Mouse (Mus musculus) kidney, postnatal 0 days (tissue): ENCODE results near the gene Aftph. TPM values are rescaled to one million over a fixed set of nuclear protein-coding genes. Genes with fewer than 3 reads are reported as not detected.
"Not testable (repeated sequence)": the region's sequence is repeated elsewhere in the genome, so short reads cannot be mapped to it uniquely, and the experiment has no call there.

Experiments used
- ATAC-seq: fragments of 200-750 bp; cut with Nextera tagmentation; replicated peaks from 2 replicates; pipeline ENCODE4 v1.8.0; 2017; ENCODE audit warnings: low read depth, moderate number of reproducible peaks, moderate TSS enrichment, moderate library complexity; ENCODE audit not compliant: low FRiP score
- DNase-seq: peaks from one replicate; pipeline ENCODE4 v3.0.0-alpha.2; 2016; ENCODE audit warnings: low spot score
- H3K27ac ChIP-seq: fragments of 300-500 bp; sonication (generic); 2 replicates; pipeline ENCODE4 v1.5.1; 2014; ENCODE audit warnings: mild to moderate bottlenecking
- H3K27me3 ChIP-seq: fragments of 300-500 bp; sonication (generic); 2 replicates; pipeline ENCODE4 v1.6.1; 2014; ENCODE audit warnings: low read length, mixed read lengths; ENCODE audit not compliant: insufficient read depth
- H3K36me3 ChIP-seq: fragments of 300-500 bp; sonication (generic); 2 replicates; pipeline ENCODE4 v1.6.1; 2014; ENCODE audit warnings: low read length, mixed read lengths; ENCODE audit not compliant: insufficient read depth
- H3K4me1 ChIP-seq: fragments of 300-500 bp; sonication (generic); replicated peaks from 2 replicates; pipeline ENCODE4 v1.6.1; 2014; ENCODE audit warnings: antibody characterized with exemption, low read length, mixed read lengths; ENCODE audit not compliant: insufficient read depth
- H3K4me2 ChIP-seq: fragments of 300-500 bp; sonication (generic); 2 replicates; pipeline ENCODE4 v1.6.1; 2014; ENCODE audit warnings: mild to moderate bottlenecking, low read length, moderate library complexity, mixed read lengths
- H3K4me3 ChIP-seq: fragments of 300-500 bp; sonication (generic); replicated peaks from 2 replicates; pipeline ENCODE4 v1.5.1; 2014; ENCODE audit warnings: low read depth, low read length
- H3K9ac ChIP-seq: fragments of 300-500 bp; sonication (generic); 2 replicates; pipeline ENCODE4 v1.6.1; 2014; ENCODE audit warnings: low read depth, low read length
- H3K9me3 ChIP-seq: fragments of 300-500 bp; sonication (generic); replicated peaks from 2 replicates; pipeline ENCODE4 v1.6.1; 2016; ENCODE audit warnings: low read length, inconsistent platforms, mixed read lengths
- CTCF ChIP-seq: IDR thresholded peaks from 2 replicates; pipeline ENCODE4 v1.5.1; 2016; ENCODE audit warnings: antibody characterized with exemption, low read depth, mild to moderate bottlenecking, moderate library complexity
- WGBS: fragments of 180-500 bp; shearing (Covaris S2); extraction: QIAGEN DNeasy Blood & Tissue Kit; methylation state at CpG from one replicate; pipeline ENCODE4 v1.1.7; 2014; 5-methylcytosine and 5-hydroxymethylcytosine counted together
- polyA plus RNA-seq: library from polyadenylated mRNA; unstranded; fragments of >200 nt; fragmentation: Nextera tagmentation; extraction: Ambion mirVana; gene quantifications from 2 replicates; pipeline ENCODE4 v1.2.1, GENCODE M21; 2015

The Aftph gene
- polyA plus RNA-seq, 1 experiment from 2014 or later = 25.1 TPM

DNA sequence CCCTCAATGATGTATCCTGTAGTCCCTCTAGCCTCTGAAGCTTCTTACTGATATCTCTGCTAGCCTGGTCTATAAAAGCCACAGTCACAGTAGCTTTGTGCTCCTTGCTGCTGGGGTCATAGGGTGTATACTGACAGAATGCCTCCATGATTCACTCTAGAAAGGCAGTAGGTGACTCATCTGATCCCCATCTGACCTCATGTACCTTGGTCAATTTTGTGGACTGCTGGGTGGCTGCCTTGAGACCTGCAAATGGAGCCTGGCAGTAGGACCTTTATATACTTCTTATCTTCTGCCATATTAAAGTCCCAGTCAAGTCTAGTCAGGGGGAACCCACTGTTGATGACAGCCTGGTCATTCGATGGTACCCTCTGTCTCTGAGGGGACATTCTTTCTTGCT, 42.1 kb upstream of the Aftph start:
- H3K4me3 ChIP-seq = no peak overlapping the region
- no peaks in the 10 kb centered on the region; the same call in 1 of the 2 replicates for H3K9me3 ChIP-seq
- WGBS = 90% methylated on average over 1 of the region's 1 CpGs
- no peaks in the 10 kb centered on the region for H3K27me3 ChIP-seq
- no peaks in the 10 kb centered on the region for H3K4me1 ChIP-seq
- no peak overlapping the region for H3K9ac ChIP-seq
- no peak for TF ChIP-seq CTCF
- ATAC-seq = no peak
- H3K27ac ChIP-seq = no peak overlapping the region
- H3K36me3 ChIP-seq = no peaks in the 10 kb centered on the region
- no peak overlapping the region for H3K4me2 ChIP-seq
- no peak for DNase-seq

DNA sequence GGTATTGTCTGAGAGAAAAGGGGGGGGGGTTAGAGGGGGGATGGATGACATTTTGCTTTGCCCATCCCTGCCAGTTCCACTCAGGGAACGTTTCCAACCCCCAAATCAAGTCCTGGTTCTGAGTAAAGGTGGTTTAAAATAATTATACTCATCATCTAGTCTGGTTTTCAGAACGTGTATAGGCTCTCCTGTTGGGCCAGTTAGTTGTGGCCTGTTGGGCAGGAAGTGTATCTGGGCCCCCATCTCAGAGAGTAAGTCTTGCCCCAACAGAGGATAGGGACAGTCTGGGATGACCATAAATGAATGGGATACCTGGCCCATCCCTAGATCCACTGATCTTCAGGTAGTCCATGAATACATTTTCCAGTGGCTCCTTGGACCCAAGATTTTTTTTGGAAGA, 41.2 kb upstream of the Aftph start:
- 68% methylated on average over 2 of the region's 2 CpGs for WGBS
- DNase-seq (no peak), ATAC-seq (no peak)
- Histone ChIP-seq H3K27ac (no peak overlapping the region), H3K4me2 (no peak overlapping the region), H3K27me3 (no peaks in the 10 kb centered on the region), H3K4me3 (no peak overlapping the region), H3K9ac (no peak overlapping the region), H3K36me3 (no peaks in the 10 kb centered on the region), H3K4me1 (no peaks in the 10 kb centered on the region), H3K9me3 (no peaks in the 10 kb centered on the region; the same call in 1 of the 2 replicates)
- TF ChIP-seq CTCF = no peak

DNA sequence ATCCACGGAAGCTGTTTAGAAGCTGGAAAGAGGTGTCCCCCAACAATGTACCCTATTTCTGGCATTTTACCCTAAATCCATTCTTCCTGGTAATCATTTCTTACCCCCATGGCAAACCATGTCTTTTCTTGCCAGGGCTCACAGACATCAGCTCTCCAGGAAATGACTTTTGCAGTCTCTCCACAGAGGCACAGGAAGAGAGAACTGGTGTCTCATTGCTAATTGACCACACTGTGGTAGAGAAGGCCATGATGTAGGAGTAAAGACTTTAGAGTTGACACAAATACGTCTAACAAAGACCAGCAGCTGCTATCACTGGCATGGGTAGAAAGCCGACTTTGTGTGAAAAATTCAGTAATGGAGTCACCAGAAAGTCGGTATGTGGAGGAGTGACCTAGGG, 38.9 kb upstream of the Aftph start:
- H3K4me1 ChIP-seq = no peaks in the 10 kb centered on the region
- no peaks in the 10 kb centered on the region for H3K27me3 ChIP-seq
- no peak overlapping the region for H3K4me3 ChIP-seq
- no peak for ATAC-seq
- WGBS = 81% methylated on average over 4 of the region's 4 CpGs
- H3K9me3 ChIP-seq = no peaks in the 10 kb centered on the region; the same call in 1 of the 2 replicates
- H3K27ac ChIP-seq = no peak overlapping the region
- H3K9ac ChIP-seq = no peak overlapping the region
- H3K4me2 ChIP-seq = no peak overlapping the region
- no peak for DNase-seq
- no peaks in the 10 kb centered on the region for H3K36me3 ChIP-seq
- TF ChIP-seq CTCF = no peak

DNA sequence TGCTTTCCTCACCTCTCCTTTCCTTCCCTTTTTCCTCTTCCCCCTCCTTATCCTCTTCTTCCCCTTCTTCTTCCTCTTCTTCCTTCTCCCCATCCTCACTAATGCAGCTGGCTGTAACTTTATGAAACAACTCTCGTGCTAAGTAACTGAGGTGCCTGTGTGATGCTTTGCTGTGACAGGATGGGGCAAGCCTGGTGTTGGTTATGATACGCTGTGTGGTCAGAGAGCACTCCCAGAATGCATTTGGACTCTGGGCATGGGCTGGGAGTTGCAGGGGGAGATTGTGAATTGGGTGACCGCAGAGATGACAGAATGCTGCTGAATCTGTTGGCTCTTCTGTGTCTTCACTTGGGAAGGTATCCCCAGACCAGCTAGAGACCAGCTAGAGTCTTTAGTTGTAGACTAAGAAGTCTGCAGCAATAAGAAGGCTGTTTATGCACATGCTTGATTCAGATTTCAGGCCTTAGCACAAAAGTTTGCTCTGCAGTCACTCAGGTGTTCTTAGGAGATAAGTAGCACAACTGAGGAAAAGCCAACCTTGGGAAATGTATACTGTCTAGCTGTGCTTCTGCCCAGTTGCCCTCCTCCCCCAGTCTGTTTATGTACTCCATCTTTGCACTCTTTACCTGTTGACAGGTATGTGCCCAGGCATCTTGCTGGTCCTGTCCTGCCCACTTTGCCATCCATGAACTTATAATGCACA, 37.6 kb upstream of the Aftph start:
- Histone ChIP-seq H3K27me3 (no peaks in the 10 kb centered on the region), H3K36me3 (no peaks in the 10 kb centered on the region), H3K4me3 (no peak overlapping the region), H3K4me1 (no peaks in the 10 kb centered on the region), H3K4me2 (no peak overlapping the region), H3K9me3 (no peaks in the 10 kb centered on the region), H3K9ac (no peak overlapping the region), H3K27ac (no peak overlapping the region)
- ATAC-seq = no peak
- DNase-seq = no peak
- WGBS = 85% methylated on average over 3 of the region's 3 CpGs
- TF ChIP-seq CTCF = no peak

DNA sequence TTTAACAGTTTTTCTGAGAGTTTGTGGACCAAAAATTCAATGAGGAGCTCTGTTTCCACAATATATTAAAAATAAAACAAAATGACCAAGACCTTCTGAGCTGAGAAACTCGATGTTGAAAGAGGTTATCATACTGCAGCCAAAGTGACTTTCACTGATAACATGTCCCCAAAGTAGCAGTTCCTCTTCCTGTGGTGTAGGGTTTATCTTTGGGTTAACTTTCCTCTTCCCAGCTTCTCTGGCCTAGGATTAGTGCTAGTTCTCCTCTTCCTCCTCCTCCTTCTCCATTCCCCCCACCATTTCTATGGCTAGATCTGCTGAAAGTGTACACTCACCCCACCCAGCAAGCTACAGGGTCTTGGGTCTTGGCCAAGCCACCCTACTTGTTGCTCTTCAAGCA, 36.9 kb upstream of the Aftph start:
- no peak for ATAC-seq
- no peak overlapping the region for H3K27ac ChIP-seq
- no peaks in the 10 kb centered on the region for H3K36me3 ChIP-seq
- H3K9ac ChIP-seq = no peak overlapping the region
- 78% methylated on average over 1 of the region's 1 CpGs for WGBS
- H3K27me3 ChIP-seq = no peaks in the 10 kb centered on the region
- H3K4me3 ChIP-seq = no peak overlapping the region
- no peak overlapping the region for H3K4me2 ChIP-seq
- H3K9me3 ChIP-seq = no peaks in the 10 kb centered on the region
- DNase-seq = no peak
- TF ChIP-seq CTCF = no peak
- H3K4me1 ChIP-seq = no peaks in the 10 kb centered on the region

DNA sequence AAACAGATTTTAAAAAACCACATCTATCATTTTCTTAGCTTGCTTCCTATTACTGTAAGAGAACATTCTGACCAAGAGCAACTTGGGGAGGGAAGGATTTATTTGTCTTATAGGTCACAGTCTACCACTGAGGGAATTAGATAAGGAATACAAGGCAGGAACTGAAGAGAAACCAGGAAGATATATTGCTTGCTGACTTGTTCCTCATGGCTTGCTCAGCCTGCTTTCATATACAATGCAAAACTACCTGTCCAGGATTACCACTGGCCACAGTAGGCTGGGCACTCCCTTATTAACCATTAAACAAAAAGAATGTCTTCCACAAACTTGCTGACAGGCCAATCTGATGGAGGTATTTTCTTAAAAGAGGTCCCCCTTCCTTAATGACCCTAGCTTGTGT, 35.3 kb upstream of the Aftph start:
- DNase-seq (no peak), ATAC-seq (no peak)
- H3K9ac ChIP-seq = no peak overlapping the region
- H3K27me3 ChIP-seq = no peaks in the 10 kb centered on the region
- H3K4me2 ChIP-seq = no peak overlapping the region
- no peaks in the 10 kb centered on the region for H3K36me3 ChIP-seq
- H3K4me3 ChIP-seq = no peak overlapping the region
- no peaks in the 10 kb centered on the region for H3K4me1 ChIP-seq
- H3K9me3 ChIP-seq = no peaks in the 10 kb centered on the region
- TF ChIP-seq CTCF = no peak
- H3K27ac ChIP-seq = no peak overlapping the region

DNA sequence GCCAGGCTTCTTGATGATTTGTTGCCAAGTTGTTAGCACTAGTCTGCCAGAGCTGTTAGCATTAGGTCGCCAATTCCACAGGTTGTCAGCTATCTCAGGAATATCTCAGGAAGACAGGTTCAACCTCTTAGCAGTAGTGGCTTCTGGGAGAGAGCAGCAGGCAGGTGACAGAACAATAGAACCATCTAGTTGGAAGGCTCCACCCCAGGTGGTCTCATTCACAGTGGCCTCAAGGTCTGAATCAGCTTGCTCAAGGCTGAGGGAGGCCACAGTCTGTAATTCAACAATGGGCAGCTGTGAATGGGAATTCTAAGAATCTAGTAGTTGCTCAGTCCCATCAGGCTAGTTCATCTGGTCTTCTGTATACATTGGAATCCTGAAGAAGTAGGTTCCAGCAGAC, 31.3 kb upstream of the Aftph start:
- WGBS = 33% methylated on average over 1 of the region's 1 CpGs

DNA sequence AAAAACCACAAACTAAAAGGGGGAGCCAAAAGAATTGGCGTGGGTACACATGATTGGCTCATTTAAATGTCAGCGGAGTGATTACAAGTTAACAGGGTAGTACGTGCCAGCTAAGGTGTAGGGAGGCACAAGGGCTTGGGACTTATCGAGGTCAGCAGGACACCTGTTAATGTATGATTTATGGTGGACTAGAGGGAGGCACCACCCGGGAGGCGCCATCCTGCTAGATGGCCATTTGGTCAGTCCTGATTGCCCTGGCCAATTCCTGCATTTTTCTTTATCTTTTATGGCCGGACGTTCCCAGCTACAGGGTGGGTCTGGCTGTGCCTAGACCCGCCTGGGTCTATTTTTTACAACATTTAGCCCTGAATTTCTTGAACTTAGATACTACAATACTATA, 30.4 kb upstream of the Aftph start:
- H3K9ac ChIP-seq, ATAC-seq, H3K36me3 ChIP-seq, H3K4me2 ChIP-seq, H3K4me3 ChIP-seq, H3K27me3 ChIP-seq, H3K4me1 ChIP-seq, H3K9me3 ChIP-seq, H3K27ac ChIP-seq, DNase-seq: not testable (repeated sequence)
- WGBS = 30% methylated on average over 9 of the region's 9 CpGs

More for the DNA sequence above, 31.3 kb upstream of the Aftph start:
- no peak for ATAC-seq
- TF ChIP-seq CTCF = no peak
- DNase-seq = no peak
- H3K9ac ChIP-seq = no peak overlapping the region
- no peaks in the 10 kb centered on the region for H3K36me3 ChIP-seq
- H3K4me2 ChIP-seq = no peak overlapping the region
- H3K27me3 ChIP-seq = no peaks in the 10 kb centered on the region
- no peak overlapping the region for H3K27ac ChIP-seq
- H3K4me1 ChIP-seq = no peaks in the 10 kb centered on the region
- no peaks in the 10 kb centered on the region for H3K9me3 ChIP-seq
- H3K4me3 ChIP-seq = no peak overlapping the region

DNA sequence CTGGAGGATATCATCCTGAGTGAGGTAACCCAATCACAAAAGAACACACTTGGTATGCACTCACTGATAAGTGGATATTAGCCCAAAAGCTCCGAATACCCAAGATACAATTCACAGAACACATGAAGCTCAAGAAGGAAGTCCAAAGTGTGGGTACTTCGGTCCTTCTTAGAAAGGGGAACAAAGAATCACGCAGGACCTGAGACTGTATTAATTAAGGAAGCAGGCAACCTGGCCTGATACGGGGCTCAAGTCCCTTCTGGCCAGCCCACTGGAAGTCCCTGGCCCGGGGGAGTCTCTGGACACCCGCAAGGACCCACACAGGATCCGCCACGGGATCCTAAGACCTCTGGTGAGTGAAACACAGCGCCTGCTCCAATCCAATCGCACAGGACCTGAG, 20.6 kb upstream of the Aftph start:
- H3K36me3 ChIP-seq, H3K9ac ChIP-seq, ATAC-seq, DNase-seq, H3K27ac ChIP-seq, H3K4me3 ChIP-seq, H3K9me3 ChIP-seq, H3K4me2 ChIP-seq, H3K4me1 ChIP-seq, H3K27me3 ChIP-seq: not testable (repeated sequence)
- WGBS = 90% methylated on average over 10 of the region's 10 CpGs
